Mouse (Mus musculus): ENCODE measurements around the gene Zxdb.
"Not testable (repeated sequence)": the region's sequence is repeated elsewhere in the genome, so short reads cannot be mapped to it uniquely, and the experiment has no call there.

The Zxdb gene

DNA sequence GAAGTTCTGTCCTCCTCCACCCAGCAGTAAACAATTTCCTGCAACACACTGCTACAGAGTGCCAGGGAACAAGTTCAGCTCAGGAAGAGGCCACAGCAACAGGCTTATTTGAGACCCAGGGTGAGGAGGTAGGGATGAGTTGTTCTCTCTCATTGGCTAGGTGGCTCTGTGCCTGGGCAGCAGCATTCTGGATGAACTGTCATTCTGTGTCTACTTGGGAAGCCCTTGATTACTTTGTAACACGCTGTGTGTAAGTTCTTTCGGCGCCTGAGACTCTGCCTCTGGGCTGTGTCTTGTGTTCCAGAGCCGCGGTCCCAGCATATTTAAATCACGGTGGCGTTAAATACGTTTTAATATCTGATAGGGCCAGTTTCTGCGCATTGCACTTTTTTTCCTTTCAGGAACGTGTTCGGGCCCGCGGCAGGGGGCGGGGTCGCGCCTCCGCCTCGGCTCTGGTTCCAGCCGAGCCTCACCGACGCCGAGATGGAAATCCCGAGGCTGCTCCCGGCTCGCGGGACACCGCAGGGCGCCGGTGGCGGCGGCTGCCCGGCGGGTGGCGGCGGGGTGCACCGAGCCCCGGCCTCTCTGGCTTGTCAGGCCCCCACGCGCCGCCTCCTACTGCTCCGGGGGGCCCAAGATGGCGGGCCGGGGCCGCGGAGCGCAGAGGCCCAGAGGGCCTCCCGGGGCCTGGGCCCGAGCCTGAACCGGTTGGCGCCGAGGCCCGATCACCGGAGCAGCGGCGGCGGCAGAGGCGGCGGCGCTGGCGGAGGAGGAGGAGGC is at the start of gene Zxdb:
Gene Zxdb, plus strand, starts transcription at position 378 of the 780 bp plus-strand sequence.
- not testable (repeated sequence) for DNase-seq (ENCODE audit: extremely low read depth, low read depth, low spot score)

DNA sequence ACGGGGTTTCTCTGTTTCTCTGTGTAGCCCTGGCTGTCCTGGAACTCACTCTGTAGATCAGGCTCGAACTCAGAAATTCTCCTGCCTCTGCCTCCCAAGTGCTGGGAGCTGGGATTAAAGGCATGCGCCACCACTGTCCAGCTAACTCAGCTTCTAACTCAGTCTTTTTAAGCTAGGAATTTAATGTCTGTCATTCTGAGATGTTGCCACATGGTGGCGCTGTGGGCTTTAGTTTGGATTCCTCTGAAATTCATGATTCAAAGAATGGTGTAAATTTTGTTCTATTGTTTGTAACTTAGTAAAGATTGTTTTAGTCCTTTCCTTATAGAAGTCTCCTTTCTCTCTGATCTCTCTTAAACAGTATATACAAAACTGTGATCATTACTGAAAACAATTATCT is 49.4 kb upstream of the Zxdb start:
- no peak for DNase-seq (ENCODE audit: extremely low read depth, low read depth, low spot score)

DNA sequence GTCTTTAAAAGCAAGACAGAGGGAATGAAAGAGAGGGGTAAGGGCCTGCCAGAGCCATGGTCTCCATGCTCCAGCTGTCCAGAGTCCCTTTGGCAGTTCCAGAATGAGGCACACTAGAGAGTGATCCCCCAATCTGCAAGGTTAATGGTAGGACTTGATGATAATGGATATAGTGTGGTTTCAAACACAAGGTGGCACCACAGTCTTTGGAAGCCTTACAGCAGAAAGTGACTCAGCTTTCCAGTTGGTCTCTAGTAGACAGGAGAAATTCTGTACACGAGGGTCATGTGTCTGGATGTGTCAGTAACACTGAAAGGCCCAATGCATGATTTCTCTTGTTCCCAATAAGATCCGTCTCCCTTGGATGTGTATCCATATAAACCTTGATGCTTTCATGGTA is 42.8 kb upstream of the Zxdb start:
- DNase-seq (ENCODE audit: extremely low read depth, low read depth, low spot score) = not testable (repeated sequence)

DNA sequence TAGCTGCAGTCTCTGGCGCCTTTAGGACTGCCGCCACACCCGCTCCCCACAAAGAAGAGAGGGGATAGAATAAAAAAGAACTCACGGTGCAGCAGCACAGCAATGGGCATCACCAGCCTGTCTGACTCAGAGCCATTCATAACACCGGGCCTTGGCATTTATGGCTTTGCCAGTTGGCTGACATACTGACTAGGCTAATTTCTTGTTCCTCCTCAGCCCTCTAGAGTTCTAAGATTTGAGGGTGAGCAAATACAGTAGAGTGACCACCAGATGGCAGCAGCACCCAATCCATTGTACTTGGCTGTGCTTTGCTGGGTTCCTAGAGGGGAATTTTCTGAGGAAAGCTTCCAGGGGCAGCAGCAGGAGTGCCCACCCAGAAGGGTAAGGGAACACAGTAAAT is 34.8 kb upstream of the Zxdb start:
- not testable (repeated sequence) for DNase-seq (ENCODE audit: extremely low read depth, low read depth, low spot score)

DNA sequence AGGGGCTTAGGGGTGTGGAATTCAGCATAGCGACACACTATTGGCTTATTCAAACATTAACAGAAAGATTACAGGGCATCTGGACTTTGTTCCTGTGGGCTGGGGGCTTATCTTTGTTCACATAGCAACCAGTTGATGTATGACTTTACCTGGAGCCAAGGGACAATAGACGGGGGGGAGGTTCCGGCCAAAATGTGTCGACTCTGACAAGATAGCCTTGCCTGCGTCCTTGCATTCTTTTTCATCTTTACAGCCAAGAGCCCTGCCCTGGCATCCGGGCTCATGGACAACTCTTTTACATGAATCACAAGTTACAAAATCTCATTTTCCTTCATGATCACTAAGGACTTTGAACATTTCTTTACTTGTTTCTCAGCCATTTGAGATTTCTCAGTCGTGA is 17.7 kb upstream of the Zxdb start:
- not testable (repeated sequence) for DNase-seq (ENCODE audit: extremely low read depth, low read depth, low spot score)

DNA sequence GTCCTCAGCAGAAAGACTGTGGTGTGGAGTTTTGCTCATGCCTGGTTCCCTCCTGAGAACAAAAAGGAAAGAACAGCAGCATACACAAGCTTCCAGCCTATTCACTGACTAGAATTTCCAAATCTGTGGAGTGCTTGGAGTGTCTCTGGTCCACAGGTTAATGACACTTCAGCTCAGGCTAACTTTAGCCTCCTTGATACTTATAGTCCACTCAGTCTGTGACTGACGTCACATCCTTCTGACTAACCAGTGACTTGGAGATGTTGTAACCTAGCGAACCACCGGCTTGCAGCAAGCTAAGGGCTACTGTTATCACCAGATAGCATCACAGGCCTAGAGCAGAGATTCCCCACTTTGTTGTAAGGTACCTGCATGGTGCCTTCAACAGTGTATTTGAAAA is 14.6 kb upstream of the Zxdb start:
- DNase-seq (ENCODE audit: extremely low read depth, low read depth, low spot score) = not testable (repeated sequence)

DNA sequence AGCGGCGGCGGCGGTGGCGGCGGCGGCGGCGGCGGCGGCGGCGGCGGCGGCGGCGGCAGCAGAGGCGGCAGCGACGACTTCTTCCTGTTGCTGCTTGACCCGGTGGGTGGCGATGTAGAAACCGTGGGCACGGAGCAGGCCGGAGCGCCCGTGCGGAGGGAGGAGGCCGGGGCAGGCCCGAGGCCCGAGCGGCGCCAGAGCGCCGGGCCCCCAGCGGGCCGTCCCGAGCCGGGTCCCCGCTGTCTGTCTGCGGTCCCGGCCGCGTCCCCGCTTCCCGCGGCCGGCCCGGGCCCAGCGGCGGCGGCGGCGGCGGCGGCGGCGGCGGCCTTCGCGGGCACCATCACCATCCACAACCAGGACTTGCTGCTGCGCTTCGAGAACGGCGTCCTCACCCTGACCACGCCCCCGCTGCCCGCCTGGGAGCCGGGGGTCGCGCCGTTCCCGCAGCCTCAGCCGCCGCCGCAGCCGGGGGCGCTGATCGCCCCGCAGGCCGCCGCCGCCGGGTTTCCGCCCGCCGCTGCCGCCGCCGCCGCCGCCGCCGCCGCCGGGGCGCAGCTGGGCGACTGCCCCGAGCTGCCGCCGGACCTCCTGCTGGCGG is 702 bp downstream of the Zxdb start:
- DNase-seq (ENCODE audit: extremely low read depth, low read depth, low spot score) = not testable (repeated sequence)

DNA sequence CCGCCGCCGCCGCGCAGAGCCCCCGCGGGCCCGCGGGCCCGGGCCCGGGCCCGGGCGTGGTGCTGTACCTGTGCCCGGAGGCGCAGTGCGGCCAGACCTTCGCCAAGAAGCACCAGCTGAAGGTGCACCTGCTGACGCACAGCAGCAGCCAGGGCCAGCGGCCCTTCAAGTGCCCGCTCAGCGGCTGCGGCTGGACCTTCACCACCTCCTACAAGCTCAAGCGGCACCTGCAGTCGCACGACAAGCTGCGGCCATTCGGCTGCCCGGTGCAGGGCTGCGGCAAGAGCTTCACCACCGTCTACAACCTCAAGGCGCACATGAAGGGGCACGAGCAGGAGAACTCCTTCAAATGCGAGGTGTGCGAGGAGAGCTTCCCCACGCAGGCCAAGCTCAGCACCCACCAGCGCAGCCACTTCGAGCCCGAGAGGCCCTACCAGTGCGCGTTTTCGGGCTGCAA is 1.3 kb downstream of the Zxdb start:
- DNase-seq (ENCODE audit: extremely low read depth, low read depth, low spot score) = not testable (repeated sequence)

DNA sequence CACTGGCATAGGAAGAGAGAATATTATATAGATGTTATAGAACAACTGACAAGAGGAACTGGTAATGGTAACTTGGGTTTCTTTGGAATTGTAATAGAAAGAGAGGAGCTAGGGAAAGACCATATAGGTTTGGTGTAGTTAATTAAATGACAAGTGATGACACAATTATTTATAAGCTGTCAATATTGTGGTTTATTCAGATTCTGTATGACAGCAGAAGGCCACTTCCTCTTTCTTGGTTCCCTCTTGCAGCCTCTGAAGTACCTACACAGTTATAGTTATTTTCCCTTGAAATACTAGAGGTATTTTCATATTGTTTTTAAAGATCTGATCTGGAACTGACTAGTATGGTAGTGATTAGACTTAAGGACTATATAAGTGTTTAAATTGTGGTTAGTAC is 7.2 kb downstream of the Zxdb start:
- DNase-seq (ENCODE audit: extremely low read depth, low read depth, low spot score) = no peak

DNA sequence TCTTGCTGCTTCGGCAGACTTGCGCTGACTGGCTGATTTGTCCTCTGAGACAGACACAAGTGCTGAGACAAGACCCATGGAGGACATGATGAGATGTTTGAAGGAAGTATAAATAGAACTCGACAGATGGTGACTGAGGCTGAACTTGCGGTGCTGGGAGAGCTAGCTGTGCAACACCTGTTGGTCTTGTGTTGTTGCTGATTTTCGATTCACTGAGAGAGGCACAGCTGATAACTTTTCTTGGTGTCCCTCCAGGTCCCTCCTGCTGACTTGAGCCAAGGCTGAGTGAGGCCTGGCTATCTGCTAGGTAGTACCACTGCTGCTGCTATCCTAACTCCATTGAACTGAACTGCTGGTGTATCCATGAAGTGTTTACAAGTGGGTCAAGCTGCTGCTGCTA is 29.4 kb downstream of the Zxdb start:
- no peak for DNase-seq (ENCODE audit: extremely low read depth, low read depth, low spot score)

DNA sequence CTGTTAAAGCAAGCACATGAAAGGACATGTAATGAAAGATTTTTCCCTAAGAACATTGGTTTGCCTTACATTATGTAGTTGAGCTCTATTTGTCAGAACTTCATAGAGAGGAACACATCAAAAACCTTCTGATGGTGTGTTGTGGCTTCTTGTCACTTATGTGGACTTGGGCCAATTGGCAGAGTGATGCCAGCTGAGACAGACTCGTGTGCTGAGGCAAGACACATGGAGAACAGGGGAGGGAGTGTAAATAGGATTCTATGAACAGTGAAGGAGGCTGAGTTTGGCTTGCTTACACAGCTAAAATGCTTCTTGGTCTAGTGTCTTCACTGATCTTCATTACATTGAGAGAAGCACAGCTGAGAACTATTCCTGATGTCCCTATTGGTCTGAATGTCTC is 35.6 kb downstream of the Zxdb start:
- DNase-seq (ENCODE audit: extremely low read depth, low read depth, low spot score) = no peak

DNA sequence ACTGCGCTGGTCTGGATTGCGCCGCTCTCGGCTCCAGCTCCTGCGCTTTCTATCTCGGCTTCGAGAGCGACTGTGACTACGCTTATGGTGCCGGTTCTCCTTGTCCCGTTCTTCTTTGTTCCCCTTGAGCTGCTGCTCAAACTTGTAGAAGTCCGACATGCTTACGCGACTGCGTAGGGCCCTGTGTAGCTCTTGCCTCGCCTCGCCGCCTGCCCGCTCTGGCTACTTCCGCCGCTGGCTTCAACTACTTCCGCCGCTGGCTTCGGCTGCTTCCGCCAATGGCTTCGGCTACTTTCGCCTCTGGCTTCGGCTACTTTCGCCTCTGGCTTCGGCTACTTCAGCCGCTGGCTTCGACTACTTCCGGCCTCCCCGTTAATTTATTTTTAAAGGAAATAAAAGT is 49.5 kb downstream of the Zxdb start:
- DNase-seq (ENCODE audit: extremely low read depth, low read depth, low spot score) = no peak

Data from fat pad, adult 2 months (tissue).